Mouse (Mus musculus) kidney, embryonic 15.5 days (tissue): ENCODE measurements at regions not wholly inside any gene's neighbourhood (a gene's known extent, or its start where the extent isn't known, plus 50 kb on each side); places are given as distances from the start of the nearest gene placed in this dataset.

ENCODE experiments used
- ATAC-seq: fragments of 200-750 bp; cut with Nextera tagmentation; replicated peaks from 2 replicates; pipeline ENCODE4 v1.8.0; 2017; ENCODE audit warnings: moderate TSS enrichment; ENCODE audit not compliant: low FRiP score
- H3K27ac ChIP-seq: fragments of 300-500 bp; sonication (generic); 2 replicates; pipeline ENCODE4 v1.5.1; 2015; ENCODE audit warnings: mild to moderate bottlenecking, inconsistent platforms
- H3K27me3 ChIP-seq: fragments of 300-500 bp; sonication (generic); 2 replicates; pipeline ENCODE4 v1.6.1; 2015; ENCODE audit warnings: inconsistent platforms
- H3K36me3 ChIP-seq: fragments of 300-500 bp; sonication (generic); 2 replicates; pipeline ENCODE4 v1.6.1; 2015; ENCODE audit warnings: inconsistent platforms
- H3K4me1 ChIP-seq: fragments of 300-500 bp; sonication (generic); 2 replicates; pipeline ENCODE4 v1.6.1; 2015; ENCODE audit warnings: inconsistent platforms
- H3K4me2 ChIP-seq: fragments of 300-500 bp; sonication (generic); 2 replicates; pipeline ENCODE4 v1.6.1; 2015; ENCODE audit warnings: moderate library complexity, mild to moderate bottlenecking, inconsistent platforms
- H3K4me3 ChIP-seq: fragments of 300-500 bp; sonication (generic); replicated peaks from 2 replicates; pipeline ENCODE4 v1.5.1; 2015; ENCODE audit warnings: mild to moderate bottlenecking, inconsistent platforms
- H3K9ac ChIP-seq: fragments of 300-500 bp; sonication (generic); 2 replicates; pipeline ENCODE4 v1.6.1; 2015; ENCODE audit warnings: mild to moderate bottlenecking, inconsistent platforms
- H3K9me3 ChIP-seq: fragments of 300-500 bp; sonication (generic); replicated peaks from 2 replicates; pipeline ENCODE4 v1.6.1; 2016; ENCODE audit warnings: inconsistent platforms
- WGBS: fragments of 180-500 bp; shearing (Covaris S2); methylation state at CpG from one replicate; pipeline ENCODE4 v1.1.7; 2015; ENCODE audit warnings: mixed read lengths; 5-methylcytosine and 5-hydroxymethylcytosine counted together

GRCm38 (mm10) chr9:71015400-71015799, 63.4 kb upstream of the Lipc start:
- no peak for ATAC-seq
- Histone ChIP-seq H3K4me3 (no peak overlapping the region), H3K27me3 (no peaks in the 10 kb centered on the region), H3K27ac (no peak overlapping the region), H3K36me3 (no peaks in the 10 kb centered on the region), H3K9me3 (no peaks in the 10 kb centered on the region), H3K4me2 (no peak overlapping the region), H3K9ac (no peak overlapping the region), H3K4me1 (peaks cover 9% of the 10 kb centered on the region; the same call in 1 of the 2 replicates)

GRCm38 (mm10) chr9:71012399-71012798, 60.4 kb upstream of the Lipc start:
- Histone ChIP-seq H3K9me3 (no peaks in the 10 kb centered on the region), H3K27ac (no peak overlapping the region; the same call in 1 of the 2 replicates), H3K36me3 (no peaks in the 10 kb centered on the region), H3K4me1 (peaks cover 9% of the 10 kb centered on the region; the same call in 1 of the 2 replicates), H3K4me2 (no peak overlapping the region), H3K27me3 (no peaks in the 10 kb centered on the region), H3K9ac (no peak overlapping the region), H3K4me3 (no peak overlapping the region)
- 40% methylated on average over 1 of the region's 1 CpGs for WGBS
- ATAC-seq: no peak

- Histone ChIP-seq H3K9ac (no peak overlapping the region), H3K4me3 (no peak overlapping the region), H3K4me1 (0 out of 2 replicates have a peak, but pooled peaks cover 4% of the 10 kb centered on the region), H3K4me2 (no peak overlapping the region), H3K36me3 (no peaks in the 10 kb centered on the region), H3K27me3 (no peaks in the 10 kb centered on the region), H3K27ac (no peak overlapping the region), H3K9me3 (no peaks in the 10 kb centered on the region)
- WGBS: 91% methylated on average over 2 of the region's 2 CpGs
- no peak for ATAC-seq
Measured at GRCm38 (mm10) chr9:71004631-71005030, 52.6 kb upstream of the Lipc start.
